Mouse (Mus musculus): ENCODE results near the gene Klf3.

GRCm38 (mm10) chr5:64764452-64764851 is 38.7 kb upstream of the Klf3 start:
- TF ChIP-seq POLR2A (IDR thresholded peaks at IDR 0.05; ENCODE audit: control insufficient read depth, low read depth, low read length) (no peak), CTCF (IDR thresholded peaks at IDR 0.05; ENCODE audit: control insufficient read depth, insufficient read depth, insufficient replicate concordance, low read depth, low read length) (no peak)
